Mouse (Mus musculus) bone marrow, adult 2 months (tissue): Measurements from ENCODE around the gene Zfp280c. TPM values are rescaled to one million over a fixed set of nuclear protein-coding genes. Genes with fewer than 3 reads are reported as not detected.

Experiments
- H3K27ac ChIP-seq: fragments of 200-500 bp; 2 replicates; pipeline ENCODE4 v1.5.1; 2012; ENCODE audit warnings: low read depth, mild to moderate bottlenecking, control low read depth, inconsistent platforms, low read length; ENCODE audit not compliant: control insufficient read depth, poor library complexity, insufficient read depth
- H3K4me1 ChIP-seq: fragments of 200-500 bp; 2 replicates; pipeline ENCODE4 v1.6.1; 2011; ENCODE audit warnings: low read length; ENCODE audit not compliant: control insufficient read depth, insufficient read depth
- H3K4me3 ChIP-seq: fragments of 200-500 bp; replicated peaks from 2 replicates; pipeline ENCODE3; 2011; ENCODE audit warnings: mild to moderate bottlenecking, low read depth, low read length, control low read depth; ENCODE audit not compliant: control insufficient read depth
- CTCF ChIP-seq: fragments of 200-500 bp; IDR thresholded peaks from 2 replicates; pipeline ENCODE4 v1.5.1; 2011; ENCODE audit warnings: low read length, control low read depth; ENCODE audit not compliant: control insufficient read depth, insufficient read depth
- POLR2A ChIP-seq: fragments of 200-500 bp; IDR thresholded peaks from 2 replicates; pipeline ENCODE4 v1.6.1; 2011; ENCODE audit warnings: low read depth, mild to moderate bottlenecking, control low read depth, low read length, borderline replicate concordance; ENCODE audit not compliant: control insufficient read depth
- WGBS: fragments of 180-500 bp; shearing (Covaris S2); methylation state at CpG from one replicate; pipeline ENCODE4 v1.1.7; 2018; 5-methylcytosine and 5-hydroxymethylcytosine counted together
- polyA plus RNA-seq: library from polyadenylated mRNA; stranded (reverse); fragments of >200 nt; gene quantifications from 2 replicates; pipeline ENCODE4 v1.2.4, GENCODE M21; 2011; ENCODE audit warnings: low replicate concordance; ENCODE audit not compliant: missing spikeins, insufficient read depth, insufficient read length

The Zfp280c gene
- polyA plus RNA-seq, 1 experiment: 8.5 TPM

DNA sequence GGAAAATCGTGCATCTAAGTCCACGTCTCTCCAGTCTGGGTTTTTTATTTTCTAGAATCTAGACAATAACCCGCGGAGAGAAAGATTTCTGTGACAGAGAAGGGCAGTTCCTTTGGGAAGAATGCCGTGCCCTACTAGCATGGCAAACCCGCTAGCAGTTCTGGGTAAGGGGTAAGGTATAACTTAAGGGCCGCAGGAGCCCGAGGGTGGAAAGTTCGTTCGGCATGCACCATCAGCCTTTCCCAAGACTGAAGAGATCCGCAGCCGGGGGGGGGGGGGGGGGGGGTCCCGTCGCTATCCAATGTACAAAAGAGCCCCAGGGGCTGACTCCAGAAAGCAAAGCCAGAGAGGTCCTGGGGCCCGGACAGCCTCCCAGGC is 594 bp downstream of the Zfp280c start:
- peak overlapping the region; percentile 63; the same call in 1 of the 2 replicates for H3K27ac ChIP-seq
- 12% methylated on average over 15 of the region's 15 CpGs for WGBS

DNA sequence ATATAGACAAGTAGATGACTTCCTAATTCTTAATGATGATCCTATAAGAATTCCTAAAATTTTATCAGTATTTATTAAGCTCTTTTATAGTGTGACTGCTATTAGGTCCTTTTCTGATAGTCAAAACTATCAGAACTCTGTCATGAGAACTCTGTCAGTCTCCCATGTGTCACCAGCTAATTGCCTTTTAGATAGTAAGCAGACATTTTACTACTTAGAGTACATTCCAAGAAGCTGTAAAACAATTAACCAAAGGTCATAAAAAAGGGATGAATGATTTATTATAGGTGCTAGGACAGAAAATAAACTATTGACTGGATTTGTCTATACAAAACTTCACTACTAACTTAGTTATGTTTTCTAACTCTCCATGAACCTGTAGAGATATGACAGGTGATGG is 11.0 kb downstream of the Zfp280c start:
- Histone ChIP-seq H3K4me1 (no peaks in the 10 kb centered on the region), H3K27ac (no peak overlapping the region), H3K4me3 (no peak overlapping the region)
- TF ChIP-seq CTCF (no peak), POLR2A (no peak)

More for the DNA sequence above, 594 bp downstream of the Zfp280c start:
- Histone ChIP-seq H3K4me1 (no peaks in the 10 kb centered on the region), H3K4me3 (peak overlapping the region; percentile 93)
- TF ChIP-seq POLR2A (no peak), CTCF (no peak)

DNA sequence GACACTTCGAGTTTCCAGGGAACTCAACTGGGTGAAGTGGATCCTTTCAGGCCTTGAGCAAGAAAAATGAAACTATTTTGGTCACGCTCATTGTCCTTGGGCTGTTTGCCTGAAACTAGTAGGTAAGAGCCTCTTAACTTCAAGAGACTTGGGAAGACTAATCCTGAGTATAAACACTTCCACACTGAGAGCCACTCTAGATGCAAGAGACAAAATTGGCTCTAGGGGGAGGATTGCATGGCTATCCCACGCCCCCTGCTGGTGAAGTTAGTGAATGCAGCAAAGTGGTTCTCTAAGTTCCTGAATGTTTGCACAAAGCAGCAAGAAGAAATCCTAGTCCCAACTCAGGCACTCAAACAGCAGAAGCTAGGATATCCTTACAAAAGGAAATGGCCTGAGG is 62.1 kb downstream of the Zfp280c start:
- 47% methylated on average over 3 of the region's 3 CpGs for WGBS

GRCm38 (mm10) chrX:48526435-48526834 is 67.9 kb downstream of the Zfp280c start:
- TF ChIP-seq CTCF (no peak), POLR2A (no peak)
- H3K4me3 ChIP-seq: no peak overlapping the region
- H3K4me1 ChIP-seq: no peaks in the 10 kb centered on the region; the same call in 1 of the 2 replicates
- 6% methylated on average over 2 of the region's 3 CpGs for WGBS
- no peak overlapping the region for H3K27ac ChIP-seq

More for the DNA sequence above, 62.1 kb downstream of the Zfp280c start:
- TF ChIP-seq POLR2A (no peak), CTCF (peak; percentile 81)
- Histone ChIP-seq H3K4me1 (no peaks in the 10 kb centered on the region), H3K27ac (no peak overlapping the region), H3K4me3 (no peak overlapping the region)

- no peak for TF ChIP-seq POLR2A
- TF ChIP-seq CTCF: no peak
- Histone ChIP-seq H3K4me3 (no peak overlapping the region), H3K4me1 (no peaks in the 10 kb centered on the region; the same call in 1 of the 2 replicates), H3K27ac (no peak overlapping the region)
- 73% methylated on average over 8 of the region's 8 CpGs for WGBS
Observed at GRCm38 (mm10) chrX:48525866-48526265, 68.4 kb downstream of the Zfp280c start.

GRCm38 (mm10) chrX:48525332-48525731 is 69.0 kb downstream of the Zfp280c start:
- no peaks in the 10 kb centered on the region; the same call in 1 of the 2 replicates for H3K4me1 ChIP-seq
- H3K4me3 ChIP-seq: no peak overlapping the region
- WGBS: 40% methylated on average over 1 of the region's 1 CpGs
- TF ChIP-seq POLR2A (no peak), CTCF (no peak)
- no peak overlapping the region for H3K27ac ChIP-seq

DNA sequence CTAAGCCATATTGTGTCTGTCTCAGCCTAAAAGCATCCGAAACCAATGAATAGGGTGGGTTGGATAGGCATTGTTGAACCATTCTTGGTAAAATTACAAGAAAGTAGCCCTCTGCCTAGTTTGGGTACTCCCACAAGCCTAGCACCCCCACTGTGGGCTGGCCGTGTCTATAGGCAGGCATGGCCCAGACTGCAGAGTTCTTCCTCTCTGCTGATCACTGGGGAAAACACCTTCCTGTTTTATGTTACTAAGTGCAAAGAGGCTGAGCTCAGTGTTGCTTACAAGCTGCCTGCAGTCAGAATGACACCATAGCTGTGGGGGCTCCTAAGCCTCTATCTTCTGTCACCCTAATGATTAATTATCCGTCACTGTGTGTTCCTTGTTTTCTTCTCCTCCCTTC is 70.8 kb downstream of the Zfp280c start:
- Histone ChIP-seq H3K4me3 (no peak overlapping the region), H3K4me1 (no peaks in the 10 kb centered on the region; the same call in 1 of the 2 replicates), H3K27ac (no peak overlapping the region)
- WGBS: 40% methylated on average over 3 of the region's 3 CpGs
- TF ChIP-seq POLR2A: no peak
- TF ChIP-seq CTCF: no peak

DNA sequence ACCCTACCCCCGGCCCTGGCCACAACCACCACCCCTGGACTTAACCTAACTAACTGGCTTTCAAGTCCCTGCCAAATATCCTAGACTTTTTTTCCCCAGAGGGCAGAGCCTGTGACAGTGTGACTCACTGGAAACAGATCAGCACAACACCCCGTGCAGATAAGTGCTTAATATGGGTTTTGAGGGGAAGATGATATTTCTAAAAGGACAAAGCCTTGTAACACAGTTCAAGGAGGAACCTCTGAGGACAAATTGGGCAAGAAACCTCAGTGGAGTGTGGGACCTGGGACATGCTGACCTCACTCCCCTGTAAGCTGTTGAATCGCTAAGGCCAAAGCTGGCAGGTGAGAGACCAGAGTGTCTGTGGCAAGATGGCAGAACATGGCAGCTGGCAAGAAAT is 72.7 kb downstream of the Zfp280c start:
- 48% methylated on average over 3 of the region's 3 CpGs for WGBS
- H3K27ac ChIP-seq: no peak overlapping the region
- no peak for TF ChIP-seq CTCF
- no peak for TF ChIP-seq POLR2A

DNA sequence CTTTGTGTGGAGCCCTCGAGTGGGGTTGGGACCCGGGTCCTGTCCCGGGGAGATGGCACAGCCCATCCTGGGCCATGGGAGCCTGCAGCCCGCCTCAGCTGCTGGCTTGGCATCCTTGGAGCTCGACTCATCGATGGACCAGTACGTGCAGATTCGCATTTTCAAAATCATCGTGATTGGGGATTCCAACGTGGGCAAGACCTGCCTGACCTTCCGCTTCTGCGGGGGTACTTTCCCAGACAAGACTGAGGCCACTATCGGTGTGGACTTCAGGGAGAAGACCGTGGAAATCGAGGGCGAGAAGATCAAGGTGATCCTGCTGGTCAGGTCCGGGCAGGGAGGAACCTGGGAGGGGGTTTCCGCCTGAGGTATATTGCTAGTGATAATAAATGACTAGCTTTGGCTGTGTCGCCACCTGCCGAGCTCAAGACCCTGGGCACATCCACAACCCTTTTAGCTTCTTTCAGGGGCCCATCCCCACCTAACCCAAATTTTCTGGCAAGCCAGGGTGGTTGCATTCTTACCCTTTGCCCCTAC is 74.7 kb downstream of the Zfp280c start:
- Histone ChIP-seq H3K27ac (no peak overlapping the region), H3K4me3 (no peak overlapping the region), H3K4me1 (no peaks in the 10 kb centered on the region; the same call in 1 of the 2 replicates)
- TF ChIP-seq CTCF (no peak), POLR2A (no peak)
- 31% methylated on average over 20 of the region's 20 CpGs for WGBS

More for the DNA sequence above, 72.7 kb downstream of the Zfp280c start:
- no peaks in the 10 kb centered on the region; the same call in 1 of the 2 replicates for H3K4me1 ChIP-seq
- no peak overlapping the region for H3K4me3 ChIP-seq
